Mouse (Mus musculus): ENCODE results near the gene Wipf1. TPM values are rescaled to one million over a fixed set of nuclear protein-coding genes. Genes with fewer than 3 reads are reported as not detected.

Gene Wipf1
- polyA plus RNA-seq, 1 experiment, result 16.1 TPM

DNA sequence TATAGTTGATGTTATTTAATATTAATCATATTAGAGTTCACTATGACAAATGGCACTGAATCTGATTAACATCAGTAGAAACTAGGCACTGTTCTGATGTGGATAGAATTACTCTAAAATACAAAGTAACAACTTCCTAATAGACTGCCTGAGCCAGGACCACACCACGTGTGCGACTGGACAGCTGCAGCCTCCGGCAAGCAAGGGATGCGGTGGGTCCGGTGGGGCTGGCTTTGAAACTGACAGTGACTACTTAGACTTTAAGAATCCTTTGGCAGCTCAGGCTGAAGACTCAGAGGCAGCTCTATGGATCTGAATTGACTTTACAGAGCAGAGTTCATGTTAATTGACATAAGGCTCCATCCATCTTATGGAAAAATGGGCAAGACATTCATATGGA is 76.4 kb downstream of the Wipf1 start:
- H3K79me2 ChIP-seq (ENCODE audit: control insufficient read depth, insufficient read depth), result peaks cover 36% of the 10 kb centered on the region
- no peaks in the 10 kb centered on the region for H3K27me3 ChIP-seq (ENCODE audit: control insufficient read depth, insufficient read depth, insufficient read length)
- peaks cover 8% of the 10 kb centered on the region for H3K36me3 ChIP-seq (ENCODE audit: control insufficient read depth, insufficient read depth)
- peaks cover 12% of the 10 kb centered on the region for H3K79me3 ChIP-seq (ENCODE audit: low read depth)
- no peak overlapping the region for H3ac ChIP-seq (ENCODE audit: control insufficient read depth, insufficient read length, low read depth)
- H3K4me3 ChIP-seq (ENCODE audit: insufficient read depth, poor library complexity, severe bottlenecking), result no peak overlapping the region
- TF ChIP-seq FOSL1 (IDR thresholded peaks at IDR 0.05; ENCODE audit: insufficient read depth, low read length, poor library complexity, severe bottlenecking), result no peak
- TF ChIP-seq MYOD1 (IDR thresholded peaks at IDR 0.05; ENCODE audit: control insufficient read depth, insufficient read length, low read depth), result no peak
- no peak for TF ChIP-seq MAX (IDR thresholded peaks at IDR 0.05)
- no peak for TF ChIP-seq MYOG (IDR thresholded peaks at IDR 0.05; ENCODE audit: control insufficient read depth, extremely low read depth, insufficient read length)
- TF ChIP-seq CEBPB (IDR thresholded peaks at IDR 0.05; ENCODE audit: low read depth), result no peak
- TF ChIP-seq USF1 (IDR thresholded peaks at IDR 0.05; ENCODE audit: low read depth), result no peak
- no peak for TF ChIP-seq CTCF (IDR thresholded peaks at IDR 0.05; ENCODE audit: control insufficient read depth, insufficient read depth, insufficient read length)

DNA sequence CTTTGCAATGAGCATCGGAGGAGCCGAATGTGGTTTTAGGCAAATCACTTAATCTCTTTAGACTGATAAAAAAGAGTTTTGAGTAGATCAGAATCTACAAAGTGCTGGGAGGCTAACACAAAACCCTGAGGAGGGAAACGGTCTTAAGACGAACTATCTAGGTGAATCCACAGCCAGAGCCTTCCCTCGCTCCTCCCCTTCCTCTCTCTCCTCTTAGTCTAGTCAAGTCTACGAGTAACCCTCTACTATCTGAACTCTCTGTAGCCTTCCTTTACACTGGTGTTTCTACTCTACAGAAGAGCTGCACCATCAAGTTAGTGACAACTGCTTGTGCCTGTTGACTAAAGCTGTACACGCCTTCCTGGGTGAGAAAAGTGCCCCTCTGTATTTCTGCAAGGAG is 77.0 kb downstream of the Wipf1 start:
- TF ChIP-seq MAX (IDR thresholded peaks at IDR 0.05) (no peak), FOSL1 (IDR thresholded peaks at IDR 0.05; ENCODE audit: insufficient read depth, low read length, poor library complexity, severe bottlenecking) (no peak), MYOD1 (IDR thresholded peaks at IDR 0.05; ENCODE audit: control insufficient read depth, insufficient read length, low read depth) (no peak), MYOG (IDR thresholded peaks at IDR 0.05; ENCODE audit: control insufficient read depth, extremely low read depth, insufficient read length) (no peak), USF1 (IDR thresholded peaks at IDR 0.05; ENCODE audit: low read depth) (no peak), CTCF (IDR thresholded peaks at IDR 0.05; ENCODE audit: control insufficient read depth, insufficient read depth, insufficient read length) (no peak), CEBPB (IDR thresholded peaks at IDR 0.05; ENCODE audit: low read depth) (no peak)
- Histone ChIP-seq H3K79me2 (ENCODE audit: control insufficient read depth, insufficient read depth) (peaks cover 36% of the 10 kb centered on the region), H3ac (ENCODE audit: control insufficient read depth, insufficient read length, low read depth) (no peak overlapping the region), H3K36me3 (ENCODE audit: control insufficient read depth, insufficient read depth) (peaks cover 6% of the 10 kb centered on the region), H3K4me3 (ENCODE audit: insufficient read depth, poor library complexity, severe bottlenecking) (no peak overlapping the region), H3K79me3 (ENCODE audit: low read depth) (peaks cover 12% of the 10 kb centered on the region), H3K27me3 (ENCODE audit: control insufficient read depth, insufficient read depth, insufficient read length) (no peaks in the 10 kb centered on the region)

GRCm38 (mm10) chr2:73451541-73451940 is 78.0 kb downstream of the Wipf1 start:
- H3K36me3 ChIP-seq (ENCODE audit: control insufficient read depth, insufficient read depth), result peaks cover 7% of the 10 kb centered on the region
- no peak overlapping the region for H3ac ChIP-seq (ENCODE audit: control insufficient read depth, insufficient read length, low read depth)
- TF ChIP-seq CTCF (IDR thresholded peaks at IDR 0.05; ENCODE audit: control insufficient read depth, insufficient read depth, insufficient read length) (no peak), CEBPB (IDR thresholded peaks at IDR 0.05; ENCODE audit: low read depth) (no peak), USF1 (IDR thresholded peaks at IDR 0.05; ENCODE audit: low read depth) (no peak), FOSL1 (IDR thresholded peaks at IDR 0.05; ENCODE audit: insufficient read depth, low read length, poor library complexity, severe bottlenecking) (no peak), MYOD1 (IDR thresholded peaks at IDR 0.05; ENCODE audit: control insufficient read depth, insufficient read length, low read depth) (no peak), MAX (IDR thresholded peaks at IDR 0.05) (no peak), MYOG (IDR thresholded peaks at IDR 0.05; ENCODE audit: control insufficient read depth, extremely low read depth, insufficient read length) (no peak)
- H3K79me2 ChIP-seq (ENCODE audit: control insufficient read depth, insufficient read depth), result peaks cover 36% of the 10 kb centered on the region
- no peak overlapping the region for H3K4me3 ChIP-seq (ENCODE audit: insufficient read depth, poor library complexity, severe bottlenecking)
- peaks cover 12% of the 10 kb centered on the region for H3K79me3 ChIP-seq (ENCODE audit: low read depth)
- no peaks in the 10 kb centered on the region for H3K27me3 ChIP-seq (ENCODE audit: control insufficient read depth, insufficient read depth, insufficient read length)

- no peak for TF ChIP-seq MYOD1 (IDR thresholded peaks at IDR 0.05; ENCODE audit: control insufficient read depth, insufficient read length, low read depth)
- TF ChIP-seq CEBPB (IDR thresholded peaks at IDR 0.05; ENCODE audit: low read depth), result no peak
- no peak for TF ChIP-seq MAX (IDR thresholded peaks at IDR 0.05)
- TF ChIP-seq FOSL1 (IDR thresholded peaks at IDR 0.05; ENCODE audit: insufficient read depth, low read length, poor library complexity, severe bottlenecking), result no peak
- no peak for TF ChIP-seq MYOG (IDR thresholded peaks at IDR 0.05; ENCODE audit: control insufficient read depth, extremely low read depth, insufficient read length)
- Histone ChIP-seq H3K79me3 (ENCODE audit: low read depth) (peaks cover 12% of the 10 kb centered on the region), H3ac (ENCODE audit: control insufficient read depth, insufficient read length, low read depth) (no peak overlapping the region), H3K27me3 (ENCODE audit: control insufficient read depth, insufficient read depth, insufficient read length) (no peaks in the 10 kb centered on the region), H3K79me2 (ENCODE audit: control insufficient read depth, insufficient read depth) (peaks cover 36% of the 10 kb centered on the region), H3K4me3 (ENCODE audit: insufficient read depth, poor library complexity, severe bottlenecking) (no peak overlapping the region), H3K36me3 (ENCODE audit: control insufficient read depth, insufficient read depth) (peaks cover 7% of the 10 kb centered on the region)
Observed at GRCm38 (mm10) chr2:73450172-73450715, 79.3 kb downstream of the Wipf1 start.

DNA sequence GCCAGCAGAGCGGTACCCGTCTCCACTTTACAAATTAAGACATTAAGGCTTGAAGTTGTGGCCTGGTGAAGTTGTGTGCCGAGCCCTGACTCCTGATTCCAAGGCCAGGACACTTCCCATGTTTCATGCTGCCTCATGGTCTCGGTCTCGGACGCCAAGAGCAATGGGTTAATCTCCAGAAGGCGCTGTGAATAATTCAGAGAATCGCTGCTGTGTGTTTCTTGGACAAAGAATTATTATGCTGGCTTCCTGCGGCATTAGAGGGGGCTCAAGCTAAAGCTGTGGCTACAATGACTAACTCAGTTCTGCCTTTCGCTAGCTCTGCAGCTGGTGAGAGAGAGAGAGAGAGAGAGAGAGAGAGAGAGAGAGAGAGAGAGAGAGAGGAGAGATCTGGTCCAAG is 85.5 kb downstream of the Wipf1 start:
- Histone ChIP-seq H3K36me3 (ENCODE audit: control insufficient read depth, insufficient read depth) (peaks cover 46% of the 10 kb centered on the region), H3K79me3 (ENCODE audit: low read depth) (peaks cover 2% of the 10 kb centered on the region), H3K27me3 (ENCODE audit: control insufficient read depth, insufficient read depth, insufficient read length) (no peaks in the 10 kb centered on the region), H3ac (ENCODE audit: control insufficient read depth, insufficient read length, low read depth) (no peak overlapping the region), H3K79me2 (ENCODE audit: control insufficient read depth, insufficient read depth) (no peaks in the 10 kb centered on the region), H3K4me3 (ENCODE audit: insufficient read depth, poor library complexity, severe bottlenecking) (no peak overlapping the region)
- TF ChIP-seq MYOD1 (IDR thresholded peaks at IDR 0.05; ENCODE audit: control insufficient read depth, insufficient read length, low read depth) (no peak), CEBPB (IDR thresholded peaks at IDR 0.05; ENCODE audit: low read depth) (no peak), MAX (IDR thresholded peaks at IDR 0.05) (no peak), MYOG (IDR thresholded peaks at IDR 0.05; ENCODE audit: control insufficient read depth, extremely low read depth, insufficient read length) (no peak), USF1 (IDR thresholded peaks at IDR 0.05; ENCODE audit: low read depth) (no peak), CTCF (IDR thresholded peaks at IDR 0.05; ENCODE audit: control insufficient read depth, insufficient read depth, insufficient read length) (no peak), FOSL1 (IDR thresholded peaks at IDR 0.05; ENCODE audit: insufficient read depth, low read length, poor library complexity, severe bottlenecking) (no peak)

DNA sequence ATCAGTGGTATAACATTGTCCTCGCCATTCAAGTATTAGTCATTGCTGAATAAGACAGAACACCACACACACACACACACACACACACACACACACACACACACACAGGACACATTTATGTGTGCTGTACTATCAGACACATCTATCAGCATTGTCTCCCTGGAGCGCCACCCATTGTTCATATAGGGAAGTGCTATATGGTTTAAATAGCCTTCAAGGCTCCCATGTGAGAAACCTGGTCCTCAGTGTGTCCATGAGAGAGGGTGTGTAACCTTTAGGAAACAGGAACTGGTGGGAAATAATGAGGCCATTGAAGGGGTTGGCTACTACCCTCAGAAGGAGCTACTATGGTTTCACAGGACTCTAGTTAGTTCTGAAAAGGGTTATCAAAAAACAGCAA is 87.5 kb downstream of the Wipf1 start:
- Histone ChIP-seq H3K36me3 (ENCODE audit: control insufficient read depth, insufficient read depth) (peaks cover 56% of the 10 kb centered on the region), H3K4me3 (ENCODE audit: insufficient read depth, poor library complexity, severe bottlenecking) (no peak overlapping the region), H3K27me3 (ENCODE audit: control insufficient read depth, insufficient read depth, insufficient read length) (no peaks in the 10 kb centered on the region), H3K79me3 (ENCODE audit: low read depth) (no peaks in the 10 kb centered on the region), H3K79me2 (ENCODE audit: control insufficient read depth, insufficient read depth) (no peaks in the 10 kb centered on the region), H3ac (ENCODE audit: control insufficient read depth, insufficient read length, low read depth) (no peak overlapping the region)
- TF ChIP-seq FOSL1 (IDR thresholded peaks at IDR 0.05; ENCODE audit: insufficient read depth, low read length, poor library complexity, severe bottlenecking) (no peak), CEBPB (IDR thresholded peaks at IDR 0.05; ENCODE audit: low read depth) (no peak), CTCF (IDR thresholded peaks at IDR 0.05; ENCODE audit: control insufficient read depth, insufficient read depth, insufficient read length) (no peak), USF1 (IDR thresholded peaks at IDR 0.05; ENCODE audit: low read depth) (no peak), MYOD1 (IDR thresholded peaks at IDR 0.05; ENCODE audit: control insufficient read depth, insufficient read length, low read depth) (no peak), MAX (IDR thresholded peaks at IDR 0.05) (no peak), MYOG (IDR thresholded peaks at IDR 0.05; ENCODE audit: control insufficient read depth, extremely low read depth, insufficient read length) (no peak)

All from C2C12 (cell line).